In the genomic region with DNA sequence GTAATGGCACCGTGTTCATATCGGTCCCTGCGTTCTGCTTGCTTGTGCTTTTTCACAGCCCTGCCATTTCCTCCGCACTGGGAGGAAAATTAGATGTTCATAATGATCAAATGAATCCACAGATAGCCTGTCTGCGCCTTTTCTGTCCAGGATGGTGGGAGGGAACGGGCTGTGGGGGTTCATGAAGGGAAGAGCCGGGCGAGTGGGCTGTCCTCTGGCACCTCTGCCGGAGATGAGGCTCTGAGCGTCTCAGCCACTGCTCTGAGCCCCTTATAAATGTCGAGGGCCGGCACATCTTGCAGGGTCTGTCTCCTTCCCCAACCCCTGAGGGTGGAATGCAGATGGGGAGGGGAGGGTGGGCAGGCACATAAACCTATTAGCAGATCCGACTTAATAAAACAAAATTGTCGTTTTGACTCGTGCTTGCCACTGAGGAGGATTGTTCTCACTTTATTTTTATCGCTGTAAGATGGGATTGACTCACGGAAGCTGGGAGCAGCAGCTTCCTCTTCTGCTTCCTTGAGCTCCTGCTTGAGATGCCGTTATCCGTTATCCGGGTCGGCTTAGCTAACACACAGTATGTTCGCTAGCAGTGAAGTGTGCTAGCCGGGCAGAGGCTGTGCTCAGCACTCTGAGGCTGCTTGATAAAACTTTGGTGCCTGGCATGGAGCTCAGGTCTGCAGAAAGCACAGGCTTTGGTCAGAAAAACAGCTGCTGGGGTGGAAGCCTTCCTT, we compare ENCODE assay signal across 16 mouse cellular contexts.
DNase-seq lines count a peak whose midpoint lies in the region; ATAC-seq and TF ChIP-seq lines count a peak whose summit lies in the region.
"Had no signal": no experiment of that assay in that cellular context is flagged by ENCODE, and none has a peak within 500 bp of the region (broad histone marks: within the 10 kb centered on the region; RNA-seq: fewer than 3 reads in every experiment).

No protein-coding gene starts in this region.

- H3K27me3 ChIP-seq in embryonic facial prominence, embryonic 14.5 days (replicated peaks; ENCODE audit: control insufficient read depth, insufficient read depth, low read length), result no peaks in the 10 kb centered on the region
- H3K27me3 ChIP-seq in midbrain, embryonic 15.5 days (replicated peaks), result no peaks in the 10 kb centered on the region
- H3K27me3 ChIP-seq: forebrain, embryonic 15.5 days had no signal

- no peak for DNase-seq in layer of hippocampus, adult 2 months (ENCODE audit: low spot score in 2 of 2)
- DNase-seq in layer of hippocampus, postnatal 36 days, result no peak
- peak; percentile 36 for DNase-seq in brain, embryonic 14.5 days (ENCODE audit: low read depth)
- no peak for DNase-seq in embryonic facial prominence, embryonic 14.5 days (ENCODE audit: low spot score)
- no peak for DNase-seq in heart, adult 9 months (ENCODE audit: low spot score in 2 of 2)
- DNase-seq in layer of hippocampus, adult 8-10 months (ENCODE audit: low spot score in 2 of 2), result no peak
- DNase-seq: cerebellum, postnatal 36 days; gastrocnemius, postnatal 10 days; kidney, adult 9 months; lung, adult 2 months had no signal

- peak overlapping the region; percentile 20 for H3K4me2 ChIP-seq in embryonic facial prominence, embryonic 14.5 days (ENCODE audit: low read depth, low read length)
- 0 out of 2 replicates have a peak overlapping the region, but pooled peaks have one; percentile 8 for H3K4me2 ChIP-seq in midbrain, embryonic 15.5 days
- H3K4me2 ChIP-seq: embryonic facial prominence, embryonic 15.5 days; forebrain, embryonic 15.5 days had no signal

- ATAC-seq in embryonic facial prominence, embryonic 14.5 days (ENCODE audit: low read depth), result no peak
- no peak for ATAC-seq in midbrain, embryonic 15.5 days (replicated peaks)
- ATAC-seq: activated CD4-positive, CD25-positive, alpha-beta regulatory T cell, adult 4 months; forebrain, embryonic 15.5 days had no signal

- WGBS in embryonic facial prominence, embryonic 14.5 days, result 37% methylated on average over 23 of the region's 23 CpGs
- WGBS in midbrain, embryonic 15.5 days, result 44% methylated on average over 23 of the region's 23 CpGs

- no peaks in the 10 kb centered on the region for H3K36me3 ChIP-seq in embryonic facial prominence, embryonic 14.5 days (ENCODE audit: control insufficient read depth, insufficient read depth, low read length)
- no peaks in the 10 kb centered on the region for H3K36me3 ChIP-seq in midbrain, embryonic 15.5 days (replicated peaks)
- H3K36me3 ChIP-seq: embryonic facial prominence, embryonic 15.5 days; forebrain, embryonic 15.5 days had no signal

- peak overlapping the region; percentile 53 for H3K27ac ChIP-seq in layer of hippocampus, adult 2 months
- no peak overlapping the region for H3K27ac ChIP-seq in embryonic facial prominence, embryonic 14.5 days (replicated peaks; ENCODE audit: low read depth, low read length)
- H3K27ac ChIP-seq in midbrain, embryonic 15.5 days, result peak overlapping the region; percentile 53
- H3K27ac ChIP-seq: embryonic facial prominence, embryonic 15.5 days; forebrain, embryonic 15.5 days; macrophage had no signal

- H3K4me3 ChIP-seq in layer of hippocampus, adult 2 months, result no peak overlapping the region
- no peak overlapping the region for H3K4me3 ChIP-seq in embryonic facial prominence, embryonic 14.5 days (ENCODE audit: low read depth, low read length)
- no peak overlapping the region for H3K4me3 ChIP-seq in midbrain, embryonic 15.5 days
- H3K4me3 ChIP-seq: embryonic facial prominence, embryonic 15.5 days; forebrain, embryonic 15.5 days; myocyte had no signal

- H3K9me3 ChIP-seq in embryonic facial prominence, embryonic 14.5 days (ENCODE audit: control insufficient read depth, low read length), result no peaks in the 10 kb centered on the region
- no peaks in the 10 kb centered on the region for H3K9me3 ChIP-seq in midbrain, embryonic 15.5 days
- H3K9me3 ChIP-seq: embryonic facial prominence, embryonic 15.5 days; forebrain, embryonic 15.5 days had no signal

- 0 out of 2 replicates have a peak overlapping the region, but pooled peaks have one; percentile 14 for H3K9ac ChIP-seq in embryonic facial prominence, embryonic 14.5 days (ENCODE audit: low read depth, low read length)
- H3K9ac ChIP-seq in midbrain, embryonic 15.5 days, result no peak overlapping the region
- H3K9ac ChIP-seq: embryonic facial prominence, embryonic 15.5 days; forebrain, embryonic 15.5 days had no signal

- no peak for TF ChIP-seq POLR2A in brain, embryonic 14.5 days (IDR thresholded peaks at IDR 0.05; ENCODE audit: borderline replicate concordance, extremely low read depth, insufficient read depth, insufficient read length, poor library complexity, severe bottlenecking)

- H3K4me1 ChIP-seq in embryonic facial prominence, embryonic 14.5 days (ENCODE audit: control insufficient read depth, insufficient read depth, low read length), result peaks cover 6% of the 10 kb centered on the region; the same call in 1 of the 2 replicates
- H3K4me1 ChIP-seq in midbrain, embryonic 15.5 days, result peaks cover 16% of the 10 kb centered on the region
- H3K4me1 ChIP-seq: forebrain, embryonic 15.5 days had no signal

- TF ChIP-seq CTCF in layer of hippocampus, adult 2 months (conservative IDR thresholded peaks at IDR 0.05), result no peak
- TF ChIP-seq CTCF in brain, embryonic 14.5 days (IDR thresholded peaks at IDR 0.05; ENCODE audit: borderline replicate concordance, extremely low read depth, insufficient read depth, insufficient read length), result no peak
